Mouse (Mus musculus) thymus, adult 2 months (tissue): Measurements from ENCODE around the gene Igfbp6. TPM values are rescaled to one million over a fixed set of nuclear protein-coding genes. Genes with fewer than 3 reads are reported as not detected.

Experiments used
- DNase-seq: peaks from one replicate; pipeline ENCODE4 v3.0.0; 2021
- H3K27ac ChIP-seq: fragments of 200-500 bp; 2 replicates; pipeline ENCODE4 v1.5.1; 2012; ENCODE audit warnings: low read length, control low read depth; ENCODE audit not compliant: control insufficient read depth, insufficient read depth
- H3K27me3 ChIP-seq: fragments of 200-500 bp; 2 replicates; pipeline ENCODE4 v1.6.1; 2012; ENCODE audit warnings: mild to moderate bottlenecking, low read length, moderate library complexity, mixed read lengths; ENCODE audit not compliant: control insufficient read depth, insufficient read depth
- H3K36me3 ChIP-seq: fragments of 200-500 bp; 2 replicates; pipeline ENCODE4 v1.6.1; 2012; ENCODE audit warnings: mild to moderate bottlenecking, low read length, moderate library complexity; ENCODE audit not compliant: control insufficient read depth, insufficient read depth
- H3K4me1 ChIP-seq: fragments of 200-500 bp; replicated peaks from 2 replicates; pipeline ENCODE4 v1.6.1; 2012; ENCODE audit warnings: low read length; ENCODE audit not compliant: control insufficient read depth, insufficient read depth
- H3K4me3 ChIP-seq: fragments of 200-500 bp; 2 replicates; pipeline ENCODE4 v1.5.1; 2012; ENCODE audit warnings: mild to moderate bottlenecking, low read length, control low read depth, moderate library complexity; ENCODE audit not compliant: control insufficient read depth, insufficient read depth
- CTCF ChIP-seq: fragments of 200-500 bp; IDR thresholded peaks from 2 replicates; pipeline ENCODE4 v1.5.1; 2012; ENCODE audit warnings: mild to moderate bottlenecking, control low read depth, low read length, moderate library complexity, borderline replicate concordance; ENCODE audit not compliant: control insufficient read depth, poor library complexity, insufficient read depth; ENCODE audit errors: extremely low read depth
- POLR2A ChIP-seq: fragments of 200-500 bp; IDR thresholded peaks from 2 replicates; pipeline ENCODE4 v1.6.1; 2012; ENCODE audit warnings: mild to moderate bottlenecking, low read length, control low read depth, moderate library complexity; ENCODE audit not compliant: control insufficient read depth, poor library complexity, insufficient read depth; ENCODE audit errors: extremely low read depth
- WGBS: fragments of 180-500 bp; shearing (Covaris S2); methylation state at CpG from one replicate; pipeline ENCODE4 v1.1.7; 2018; 5-methylcytosine and 5-hydroxymethylcytosine counted together
- polyA plus RNA-seq: library from polyadenylated mRNA; depleted of rRNA; stranded (reverse); fragments of >200 nt; gene quantifications from 2 replicates; pipeline ENCODE4 v1.2.3, GENCODE M21; 2012

The Igfbp6 gene
- polyA plus RNA-seq, 1 experiment: 30.2 TPM

DNA sequence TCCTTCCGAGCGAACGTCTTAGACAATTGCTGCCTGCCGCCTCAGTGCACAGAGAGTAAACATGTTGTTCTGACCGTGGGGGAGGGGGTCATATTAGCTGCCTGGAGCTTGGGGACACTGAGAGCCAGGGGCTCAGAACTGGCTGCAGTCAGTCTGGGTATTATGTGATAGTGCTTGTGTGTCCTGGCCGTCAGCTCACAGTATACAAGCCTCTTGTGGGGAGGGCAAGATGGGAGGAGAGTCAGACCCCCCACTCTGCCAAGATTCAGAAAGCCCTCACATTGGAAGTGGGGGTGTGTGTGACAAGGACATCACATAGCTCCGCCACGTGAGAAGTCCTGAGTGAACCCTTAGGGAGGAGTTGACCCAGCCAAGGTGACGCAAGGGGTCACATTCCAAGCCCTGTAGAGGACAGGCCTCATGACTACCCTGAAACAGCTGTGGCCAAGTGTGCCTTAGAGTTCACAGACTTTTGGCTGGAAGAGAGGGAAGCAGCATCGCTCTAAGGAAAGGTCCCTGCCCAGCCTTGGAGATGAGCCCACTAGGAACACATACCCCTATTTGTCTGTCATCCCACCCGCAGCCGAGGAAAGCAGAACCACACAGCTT, 40.1 kb upstream of the Igfbp6 start:
- Histone ChIP-seq H3K27ac (no peak overlapping the region), H3K4me3 (no peak overlapping the region), H3K36me3 (no peaks in the 10 kb centered on the region), H3K27me3 (no peaks in the 10 kb centered on the region), H3K4me1 (peaks cover 25% of the 10 kb centered on the region)
- no peak for DNase-seq
- WGBS: 88% methylated on average over 12 of the region's 12 CpGs
- no peak for TF ChIP-seq POLR2A
- TF ChIP-seq CTCF: no peak

DNA sequence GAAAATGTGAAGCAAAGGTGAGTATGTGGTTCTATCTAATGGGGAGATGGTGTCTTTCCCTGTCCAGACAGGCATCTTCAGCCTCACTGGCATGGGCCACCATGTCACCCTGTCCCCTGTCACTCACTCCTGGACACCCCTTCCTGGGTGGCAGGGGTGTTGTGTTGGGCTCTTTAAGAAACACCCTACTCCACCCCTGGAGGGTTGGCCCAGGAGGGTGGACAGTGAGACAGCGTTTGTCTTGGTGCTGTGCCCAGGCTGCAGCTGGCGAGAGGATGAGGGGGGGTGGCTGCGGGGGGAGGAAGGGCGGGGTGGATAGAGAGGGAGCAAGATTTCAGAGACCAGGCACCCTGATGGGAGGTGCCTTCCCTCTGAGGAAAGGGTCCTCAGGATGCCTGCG, 38.8 kb upstream of the Igfbp6 start:
- no peak for TF ChIP-seq POLR2A
- TF ChIP-seq CTCF: no peak
- Histone ChIP-seq H3K4me1 (peaks cover 22% of the 10 kb centered on the region), H3K27ac (no peak overlapping the region)

DNA sequence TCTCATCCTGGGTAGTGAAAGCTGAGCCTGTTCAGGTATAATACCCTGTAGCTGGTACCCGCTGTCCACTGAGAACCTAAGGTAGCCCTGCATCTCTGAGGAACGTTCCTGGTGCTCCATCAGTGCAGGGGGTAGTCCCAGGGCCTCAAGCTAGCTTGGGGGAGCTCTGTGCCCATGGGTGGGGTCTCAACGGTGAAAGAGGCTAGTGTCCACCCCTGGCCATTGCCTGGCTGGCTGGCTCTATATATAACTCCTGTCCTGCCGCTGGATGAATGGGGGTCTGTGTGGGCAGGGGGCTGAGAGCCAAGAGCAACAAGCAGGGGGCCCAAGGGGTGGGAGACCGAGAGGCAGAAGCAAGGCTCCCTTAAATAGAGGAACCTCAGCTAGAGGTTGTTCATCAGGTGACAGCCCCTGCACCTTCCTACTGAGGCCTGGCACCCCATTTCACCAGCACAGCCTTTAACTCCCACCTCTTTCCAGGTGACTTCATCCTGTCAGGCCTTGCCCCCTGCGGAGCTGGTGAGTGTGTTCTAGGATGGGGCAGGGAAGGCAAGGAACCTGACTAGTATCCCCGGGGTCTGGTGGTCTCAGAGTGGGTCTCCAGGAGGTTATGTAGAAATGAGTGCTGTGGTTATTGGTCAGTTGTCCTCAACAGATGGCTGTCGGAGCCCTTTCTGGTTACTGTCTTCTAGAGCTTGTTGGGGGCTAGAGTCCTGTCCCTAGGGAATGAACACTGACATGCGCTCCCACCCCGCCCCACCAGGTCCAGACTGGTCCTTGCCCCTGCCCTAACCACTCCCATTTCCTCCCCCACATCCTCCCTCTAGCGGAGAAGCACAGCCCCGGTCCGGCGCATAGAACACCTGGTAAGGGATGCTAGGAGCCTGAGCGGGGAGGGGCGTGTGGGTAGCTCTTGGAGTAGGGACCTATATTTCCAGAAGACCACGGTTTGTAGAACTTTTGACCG, 38.1 kb upstream of the Igfbp6 start:
- Histone ChIP-seq H3K36me3 (no peaks in the 10 kb centered on the region), H3K4me1 (peaks cover 18% of the 10 kb centered on the region), H3K27ac (no peak overlapping the region), H3K4me3 (no peak overlapping the region), H3K27me3 (no peaks in the 10 kb centered on the region)
- peak; percentile 55 for DNase-seq
- TF ChIP-seq POLR2A (no peak), CTCF (no peak)
- 22% methylated on average over 18 of the region's 18 CpGs for WGBS

More for the DNA sequence above, 38.8 kb upstream of the Igfbp6 start:
- Histone ChIP-seq H3K36me3 (no peaks in the 10 kb centered on the region), H3K27me3 (no peaks in the 10 kb centered on the region), H3K4me3 (no peak overlapping the region)
- DNase-seq: no peak
- WGBS: 13% methylated on average over 5 of the region's 5 CpGs

DNA sequence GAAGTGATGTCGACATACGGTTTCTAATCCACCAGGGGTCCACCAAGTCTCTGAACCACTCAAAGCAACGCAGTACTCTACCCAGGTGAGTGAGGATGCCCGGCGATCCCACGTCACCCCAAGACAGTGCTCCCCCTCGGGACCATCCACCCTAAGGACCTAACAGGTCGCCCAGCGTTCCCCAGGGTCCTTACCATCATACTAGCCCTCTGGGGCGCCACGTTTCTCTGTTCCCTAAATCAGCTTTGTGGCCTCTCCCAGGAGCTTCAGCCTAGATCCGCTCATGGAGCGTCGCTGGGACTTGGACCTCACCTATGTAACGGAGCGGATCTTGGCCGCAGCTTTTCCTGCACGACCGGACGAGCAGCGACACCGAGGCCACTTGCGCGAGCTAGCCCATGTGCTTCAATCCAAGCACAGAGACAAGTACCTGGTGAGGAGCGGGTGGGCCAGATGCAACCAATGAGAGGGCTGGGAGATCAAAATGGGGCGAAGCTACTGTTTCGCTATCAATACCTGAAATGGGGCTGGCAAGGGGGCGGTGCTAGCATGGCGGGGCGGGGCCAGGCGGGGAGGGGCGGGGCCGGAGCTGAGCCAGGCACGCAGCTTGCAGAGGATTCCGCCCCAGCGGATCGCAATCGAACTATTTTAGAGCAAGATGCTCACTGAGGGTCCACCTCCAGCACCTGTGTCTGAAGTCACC, 37.3 kb upstream of the Igfbp6 start:
- DNase-seq: no peak
- no peak for TF ChIP-seq POLR2A
- no peak for TF ChIP-seq CTCF
- Histone ChIP-seq H3K27ac (no peak overlapping the region), H3K27me3 (no peaks in the 10 kb centered on the region), H3K4me1 (peaks cover 18% of the 10 kb centered on the region), H3K4me3 (peak overlapping the region; percentile 1; the same call in 1 of the 2 replicates), H3K36me3 (no peaks in the 10 kb centered on the region)
- WGBS: 39% methylated on average over 38 of the region's 38 CpGs

DNA sequence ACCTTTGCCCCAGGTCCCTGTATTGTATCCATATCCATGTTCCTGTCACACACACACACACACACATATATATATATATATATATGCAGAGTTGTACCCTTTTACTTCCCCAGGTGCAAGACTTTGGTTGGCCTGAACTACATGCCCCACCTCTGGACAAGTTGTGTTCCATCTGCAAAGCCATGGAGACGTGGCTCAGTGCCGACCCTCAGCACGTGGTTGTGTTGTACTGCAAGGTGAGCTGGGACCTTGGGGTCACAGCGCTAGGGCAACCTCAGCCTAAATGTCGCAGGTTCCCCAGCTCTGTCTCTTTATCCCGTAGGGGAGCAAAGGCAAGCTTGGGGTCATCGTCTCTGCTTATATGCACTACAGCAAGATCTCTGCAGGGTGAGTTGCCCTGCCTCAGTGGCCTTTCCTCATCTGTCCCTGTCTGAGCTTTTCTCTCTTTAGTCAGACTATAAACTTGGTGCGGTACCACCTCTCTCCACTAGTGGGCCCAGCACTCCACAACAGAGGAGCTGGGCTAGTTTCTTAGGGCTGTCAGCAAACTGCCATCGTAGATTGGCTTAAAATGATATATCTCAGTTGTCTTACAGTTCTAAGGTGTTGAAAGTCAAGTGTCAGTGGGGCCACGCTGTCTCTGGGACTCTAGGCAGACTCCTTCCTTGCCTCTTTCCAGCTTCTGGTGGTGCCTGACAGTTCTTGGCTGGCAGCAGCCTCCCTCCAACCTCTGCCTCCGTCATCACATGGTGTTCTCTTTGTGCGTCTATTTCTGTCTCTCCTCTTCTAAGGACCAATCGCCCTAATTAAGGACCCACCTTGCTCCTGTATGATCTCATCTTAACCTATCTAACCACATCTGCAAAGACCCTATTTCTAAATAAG, 36.2 kb upstream of the Igfbp6 start:
- WGBS: 50% methylated on average over 13 of the region's 13 CpGs
- H3K4me3 ChIP-seq: no peak overlapping the region
- peaks cover 18% of the 10 kb centered on the region for H3K4me1 ChIP-seq
- no peaks in the 10 kb centered on the region for H3K36me3 ChIP-seq
- H3K27ac ChIP-seq: no peak overlapping the region
- no peaks in the 10 kb centered on the region for H3K27me3 ChIP-seq
- TF ChIP-seq CTCF (no peak), POLR2A (no peak)
- peak; percentile 79 for DNase-seq
